Mouse (Mus musculus): Measurements from ENCODE around the gene B4galnt3.

- TF ChIP-seq CTCF (IDR thresholded peaks at IDR 0.05; ENCODE audit: control insufficient read depth, insufficient read depth, insufficient read length) (no peak), MAX (IDR thresholded peaks at IDR 0.05) (no peak), FOSL1 (IDR thresholded peaks at IDR 0.05; ENCODE audit: insufficient read depth, low read length, poor library complexity, severe bottlenecking) (no peak), MYOD1 (IDR thresholded peaks at IDR 0.05; ENCODE audit: control insufficient read depth, insufficient read length, low read depth) (no peak), USF1 (IDR thresholded peaks at IDR 0.05; ENCODE audit: low read depth) (no peak)
These were observed 100.1 kb downstream of the B4galnt3 start for GRCm38 (mm10) chr6:120194305-120194704.

Data from C2C12 (cell line).